Mouse (Mus musculus) E14TG2a.4 (cell line): ENCODE results near the gene Slc7a4.

Source experiments
- H3K27me3 ChIP-seq: 2 replicates; pipeline ENCODE4 v1.6.1; 2014; ENCODE audit warnings: low read length, control low read depth; ENCODE audit not compliant: insufficient read depth
- H3K36me3 ChIP-seq: 2 replicates; pipeline ENCODE4 v1.6.1; 2014; ENCODE audit warnings: low read length, control low read depth; ENCODE audit not compliant: insufficient read depth
- H3K4me1 ChIP-seq: replicated peaks from 2 replicates; pipeline ENCODE4 v1.6.1; 2014; ENCODE audit warnings: low read depth, low read length, control low read depth
- H3K4me3 ChIP-seq: replicated peaks from 2 replicates; pipeline ENCODE4 v1.5.1; 2014; ENCODE audit warnings: mild to moderate bottlenecking, low read length
- H3K9me3 ChIP-seq: 2 replicates; pipeline ENCODE4 v1.6.1; 2014; ENCODE audit warnings: low read length, control low read depth
- CTCF ChIP-seq: conservative IDR thresholded peaks from 2 replicates; pipeline ENCODE4 v1.5.1; 2014; ENCODE audit warnings: low read length
- NANOG ChIP-seq: IDR thresholded peaks from 2 replicates; pipeline ENCODE4 v1.6.1; 2014; ENCODE audit warnings: borderline replicate concordance, low read length, mixed read lengths
- POU5F1 ChIP-seq: IDR thresholded peaks from 2 replicates; pipeline ENCODE4 v1.6.1; 2014; ENCODE audit warnings: low read length, borderline replicate concordance

The Slc7a4 gene

DNA sequence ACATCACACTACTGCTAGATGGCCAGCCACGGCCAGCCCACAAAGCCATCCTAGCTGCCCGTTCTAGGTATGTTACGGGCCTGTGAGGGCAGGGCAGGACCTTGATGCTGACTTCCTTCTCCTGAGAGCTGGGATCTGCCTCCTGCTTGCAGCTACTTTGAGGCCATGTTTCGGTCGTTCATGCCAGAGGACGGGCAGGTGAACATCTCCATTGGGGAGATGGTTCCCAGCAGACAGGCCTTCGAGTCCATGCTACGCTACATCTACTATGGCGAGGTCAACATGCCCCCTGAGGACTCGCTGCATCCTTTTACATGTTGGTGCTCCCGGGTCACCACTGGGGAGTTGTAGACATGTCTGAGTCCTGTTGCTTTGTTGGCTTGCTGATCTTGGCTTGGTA, 58.9 kb downstream of the Slc7a4 start:
- TF ChIP-seq POU5F1 (no peak), NANOG (no peak), CTCF (no peak)
- no peak overlapping the region for H3K4me3 ChIP-seq
- H3K36me3 ChIP-seq = peaks cover 96% of the 10 kb centered on the region
- no peaks in the 10 kb centered on the region for H3K27me3 ChIP-seq
- H3K4me1 ChIP-seq = peaks cover 18% of the 10 kb centered on the region
- no peaks in the 10 kb centered on the region for H3K9me3 ChIP-seq
